Mouse (Mus musculus): ENCODE data around the gene Il10. TPM values are rescaled to one million over a fixed set of nuclear protein-coding genes. Genes with fewer than 3 reads are reported as not detected.

The Il10 gene
- polyA plus RNA-seq, 1 experiment from 2014 or later, result not detected

DNA sequence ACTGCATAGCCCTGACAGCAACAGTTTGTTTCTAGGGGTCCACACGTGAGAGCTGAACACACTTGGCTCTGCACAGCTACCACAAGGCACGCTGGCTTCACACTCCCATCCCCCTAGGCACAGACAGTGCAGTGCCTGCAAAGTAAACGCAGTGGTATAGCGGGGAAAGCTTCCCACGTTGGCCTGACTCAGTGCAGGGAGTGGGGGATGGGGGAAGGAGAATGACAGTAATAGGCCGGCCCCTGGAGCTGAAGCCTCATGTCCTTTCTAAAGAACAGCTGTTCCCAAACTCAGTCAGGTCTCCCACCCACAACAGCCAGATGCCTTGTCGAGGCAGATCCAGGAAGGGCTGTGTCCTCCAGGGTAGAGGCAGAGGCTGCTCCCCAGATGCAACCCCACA is 31.4 kb downstream of the Il10 start:
- H3K27me3 ChIP-seq (replicated peaks; ENCODE audit: control insufficient read depth, insufficient read depth, low read length), result no peaks in the 10 kb centered on the region
- H3K4me2 ChIP-seq (ENCODE audit: low read depth, low read length), result no peak overlapping the region
- WGBS, result 35% methylated on average over 7 of the region's 7 CpGs
- H3K4me1 ChIP-seq (ENCODE audit: control insufficient read depth, insufficient read depth, low read length), result peaks cover 9% of the 10 kb centered on the region
- H3K27ac ChIP-seq (ENCODE audit: low read length), result no peak overlapping the region
- H3K4me3 ChIP-seq (ENCODE audit: low read length), result no peak overlapping the region
- 0 out of 2 replicates have a peak, but pooled peaks have one; percentile 8 for ATAC-seq
- no peaks in the 10 kb centered on the region for H3K9me3 ChIP-seq (ENCODE audit: control insufficient read depth, low read length)
- peaks cover 12% of the 10 kb centered on the region; the same call in 1 of the 2 replicates for H3K36me3 ChIP-seq (ENCODE audit: control insufficient read depth, insufficient read depth, low read length)
- no peak overlapping the region for H3K9ac ChIP-seq (ENCODE audit: low read depth, low read length)

DNA sequence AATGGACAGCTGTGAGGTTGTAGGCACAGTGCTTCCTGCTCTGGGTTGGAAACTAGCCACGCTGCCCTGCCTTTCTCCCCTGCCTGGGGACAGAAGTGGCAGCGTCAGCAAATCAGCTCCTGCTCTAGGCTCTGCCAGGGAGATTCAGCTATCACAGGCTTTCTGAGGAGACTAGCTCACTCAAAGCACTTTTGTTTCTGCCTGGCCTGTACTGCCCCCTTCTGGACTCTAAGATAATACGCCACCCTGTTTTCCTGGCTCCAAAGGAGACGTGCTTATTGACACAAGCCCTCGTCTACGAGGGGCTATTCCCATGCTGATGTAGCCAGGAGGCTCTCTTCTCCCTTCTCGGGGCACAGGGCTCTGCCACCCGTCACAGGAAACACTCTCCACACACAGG is 33.6 kb downstream of the Il10 start:
- H3K4me2 ChIP-seq (ENCODE audit: low read depth, low read length), result no peak overlapping the region
- peaks cover 18% of the 10 kb centered on the region for H3K36me3 ChIP-seq (ENCODE audit: control insufficient read depth, insufficient read depth, low read length)
- H3K4me1 ChIP-seq (ENCODE audit: control insufficient read depth, insufficient read depth, low read length), result peaks cover 9% of the 10 kb centered on the region
- no peak overlapping the region for H3K4me3 ChIP-seq (ENCODE audit: low read length)
- ATAC-seq, result peak; percentile 46
- 5% methylated on average over 8 of the region's 8 CpGs for WGBS
- no peaks in the 10 kb centered on the region for H3K27me3 ChIP-seq (replicated peaks; ENCODE audit: control insufficient read depth, insufficient read depth, low read length)
- no peaks in the 10 kb centered on the region for H3K9me3 ChIP-seq (ENCODE audit: control insufficient read depth, low read length)
- H3K9ac ChIP-seq (ENCODE audit: low read depth, low read length), result 0 out of 2 replicates have a peak overlapping the region, but pooled peaks have one; percentile 45
- H3K27ac ChIP-seq (ENCODE audit: low read length), result peak overlapping the region; percentile 28; the same call in 1 of the 2 replicates

GRCm38 (mm10) chr1:131053656-131054055 is 34.0 kb downstream of the Il10 start:
- ATAC-seq, result no peak
- Histone ChIP-seq H3K4me3 (ENCODE audit: low read length) (no peak overlapping the region), H3K9me3 (ENCODE audit: control insufficient read depth, low read length) (no peaks in the 10 kb centered on the region), H3K36me3 (ENCODE audit: control insufficient read depth, insufficient read depth, low read length) (peaks cover 18% of the 10 kb centered on the region), H3K4me1 (ENCODE audit: control insufficient read depth, insufficient read depth, low read length) (peaks cover 7% of the 10 kb centered on the region; the same call in 1 of the 2 replicates), H3K27me3 (replicated peaks; ENCODE audit: control insufficient read depth, insufficient read depth, low read length) (no peaks in the 10 kb centered on the region), H3K27ac (ENCODE audit: low read length) (no peak overlapping the region), H3K4me2 (ENCODE audit: low read depth, low read length) (no peak overlapping the region), H3K9ac (ENCODE audit: low read depth, low read length) (no peak overlapping the region)
- WGBS, result 59% methylated on average over 4 of the region's 4 CpGs

DNA sequence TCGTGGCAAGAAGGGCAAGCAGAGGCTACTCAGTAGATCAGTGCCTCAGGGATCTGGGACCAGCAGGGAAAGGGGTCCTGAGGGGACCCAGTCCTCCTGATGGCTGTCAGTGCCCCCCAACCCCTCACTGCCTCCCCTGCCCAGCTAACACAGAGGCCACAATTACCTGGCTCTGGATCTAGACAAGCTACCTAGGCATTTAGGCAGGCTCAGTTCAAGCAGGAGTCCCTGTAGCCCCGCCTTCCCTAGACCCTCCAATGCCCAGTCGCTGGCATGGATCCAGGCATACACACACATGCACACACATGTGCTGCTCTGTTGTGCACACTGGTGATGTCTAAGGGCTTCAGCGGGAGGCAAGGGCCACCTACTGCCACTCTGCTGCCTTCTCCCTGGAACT is 34.6 kb downstream of the Il10 start:
- no peak overlapping the region for H3K9ac ChIP-seq (ENCODE audit: low read depth, low read length)
- ATAC-seq, result no peak
- no peaks in the 10 kb centered on the region for H3K27me3 ChIP-seq (replicated peaks; ENCODE audit: control insufficient read depth, insufficient read depth, low read length)
- no peak overlapping the region for H3K4me3 ChIP-seq (ENCODE audit: low read length)
- 80% methylated on average over 4 of the region's 4 CpGs for WGBS
- H3K4me1 ChIP-seq (ENCODE audit: control insufficient read depth, insufficient read depth, low read length), result peaks cover 7% of the 10 kb centered on the region; the same call in 1 of the 2 replicates
- H3K27ac ChIP-seq (ENCODE audit: low read length), result no peak overlapping the region
- no peak overlapping the region for H3K4me2 ChIP-seq (ENCODE audit: low read depth, low read length)
- H3K9me3 ChIP-seq (ENCODE audit: control insufficient read depth, low read length), result no peaks in the 10 kb centered on the region
- H3K36me3 ChIP-seq (ENCODE audit: control insufficient read depth, insufficient read depth, low read length), result peaks cover 18% of the 10 kb centered on the region

GRCm38 (mm10) chr1:131058431-131058830 is 38.8 kb downstream of the Il10 start:
- Histone ChIP-seq H3K27ac (ENCODE audit: low read length) (no peak overlapping the region), H3K36me3 (ENCODE audit: control insufficient read depth, insufficient read depth, low read length) (peaks cover 14% of the 10 kb centered on the region), H3K27me3 (replicated peaks; ENCODE audit: control insufficient read depth, insufficient read depth, low read length) (no peaks in the 10 kb centered on the region), H3K4me1 (ENCODE audit: control insufficient read depth, insufficient read depth, low read length) (peaks cover 28% of the 10 kb centered on the region), H3K9ac (ENCODE audit: low read depth, low read length) (no peak overlapping the region), H3K9me3 (ENCODE audit: control insufficient read depth, low read length) (no peaks in the 10 kb centered on the region), H3K4me3 (ENCODE audit: low read length) (no peak overlapping the region), H3K4me2 (ENCODE audit: low read depth, low read length) (no peak overlapping the region)
- ATAC-seq, result no peak
- 64% methylated on average over 7 of the region's 7 CpGs for WGBS

GRCm38 (mm10) chr1:131059411-131059810 is 39.8 kb downstream of the Il10 start:
- Histone ChIP-seq H3K9ac (ENCODE audit: low read depth, low read length) (no peak overlapping the region), H3K36me3 (ENCODE audit: control insufficient read depth, insufficient read depth, low read length) (peaks cover 12% of the 10 kb centered on the region), H3K4me2 (ENCODE audit: low read depth, low read length) (no peak overlapping the region), H3K9me3 (ENCODE audit: control insufficient read depth, low read length) (no peaks in the 10 kb centered on the region), H3K27ac (ENCODE audit: low read length) (no peak overlapping the region), H3K4me1 (ENCODE audit: control insufficient read depth, insufficient read depth, low read length) (peaks cover 33% of the 10 kb centered on the region), H3K27me3 (replicated peaks; ENCODE audit: control insufficient read depth, insufficient read depth, low read length) (no peaks in the 10 kb centered on the region), H3K4me3 (ENCODE audit: low read length) (no peak overlapping the region)
- 44% methylated on average over 1 of the region's 1 CpGs for WGBS
- no peak for ATAC-seq

- Histone ChIP-seq H3K27me3 (replicated peaks; ENCODE audit: control insufficient read depth, insufficient read depth, low read length) (no peaks in the 10 kb centered on the region), H3K9ac (ENCODE audit: low read depth, low read length) (no peak overlapping the region), H3K36me3 (ENCODE audit: control insufficient read depth, insufficient read depth, low read length) (peaks cover 7% of the 10 kb centered on the region), H3K4me2 (ENCODE audit: low read depth, low read length) (no peak overlapping the region), H3K4me3 (ENCODE audit: low read length) (no peak overlapping the region), H3K4me1 (ENCODE audit: control insufficient read depth, insufficient read depth, low read length) (peaks cover 36% of the 10 kb centered on the region), H3K9me3 (ENCODE audit: control insufficient read depth, low read length) (no peaks in the 10 kb centered on the region), H3K27ac (ENCODE audit: low read length) (no peak overlapping the region)
- ATAC-seq, result no peak
- WGBS, result 85% methylated on average over 5 of the region's 5 CpGs
These were observed 40.2 kb downstream of the Il10 start for GRCm38 (mm10) chr1:131059841-131060240.

DNA sequence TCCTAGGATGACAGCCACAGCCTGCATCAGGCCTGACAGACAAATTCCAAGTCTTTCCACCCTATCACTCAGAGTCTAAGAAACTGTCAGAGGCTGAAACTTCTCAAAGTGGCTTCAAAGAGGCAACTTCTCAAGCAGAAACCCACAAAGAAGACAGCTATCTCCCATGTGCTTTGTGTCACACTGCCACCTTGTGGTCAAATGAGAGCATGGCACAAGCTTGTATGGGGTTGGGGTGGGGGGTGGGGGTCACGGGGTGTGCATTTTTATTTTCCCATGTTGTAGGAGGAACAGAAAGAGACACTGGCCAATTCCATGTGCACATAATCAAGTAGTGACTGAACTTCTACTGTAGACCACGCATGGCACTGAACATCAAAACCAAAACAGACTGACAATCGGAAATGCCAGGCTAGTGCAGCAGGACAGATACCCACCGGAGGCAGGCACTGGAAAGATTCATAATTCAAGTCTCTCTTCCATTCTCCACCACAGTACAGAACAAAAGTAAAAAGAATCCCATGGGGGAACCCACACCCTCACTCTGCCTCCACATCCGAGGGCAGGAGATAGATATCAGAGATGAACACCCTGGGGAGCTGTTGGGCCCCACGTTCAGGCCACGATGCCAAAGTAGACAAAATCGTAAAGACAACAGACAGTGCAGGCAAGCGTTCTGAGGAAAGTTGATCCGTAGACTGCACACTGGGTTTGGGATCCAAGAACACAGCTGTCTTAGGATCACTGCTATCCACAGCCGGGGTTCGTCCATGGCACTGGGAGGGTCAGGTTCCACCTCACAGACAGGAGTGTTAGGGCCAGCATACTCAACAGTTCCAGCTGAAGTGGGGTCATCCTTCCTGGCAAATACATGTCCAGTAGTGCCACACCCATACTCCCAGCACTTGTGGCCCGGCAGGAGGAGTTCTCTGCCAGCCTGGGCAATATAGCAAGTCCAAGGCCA is 40.9 kb downstream of the Il10 start:
- Histone ChIP-seq H3K9ac (ENCODE audit: low read depth, low read length) (no peak overlapping the region), H3K27me3 (replicated peaks; ENCODE audit: control insufficient read depth, insufficient read depth, low read length) (no peaks in the 10 kb centered on the region), H3K9me3 (ENCODE audit: control insufficient read depth, low read length) (no peaks in the 10 kb centered on the region), H3K36me3 (ENCODE audit: control insufficient read depth, insufficient read depth, low read length) (peaks cover 6% of the 10 kb centered on the region), H3K27ac (ENCODE audit: low read length) (no peak overlapping the region; the same call in 1 of the 2 replicates), H3K4me1 (ENCODE audit: control insufficient read depth, insufficient read depth, low read length) (peaks cover 36% of the 10 kb centered on the region), H3K4me3 (ENCODE audit: low read length) (no peak overlapping the region), H3K4me2 (ENCODE audit: low read depth, low read length) (no peak overlapping the region)
- WGBS, result 51% methylated on average over 13 of the region's 13 CpGs
- peak; percentile 34 for ATAC-seq

DNA sequence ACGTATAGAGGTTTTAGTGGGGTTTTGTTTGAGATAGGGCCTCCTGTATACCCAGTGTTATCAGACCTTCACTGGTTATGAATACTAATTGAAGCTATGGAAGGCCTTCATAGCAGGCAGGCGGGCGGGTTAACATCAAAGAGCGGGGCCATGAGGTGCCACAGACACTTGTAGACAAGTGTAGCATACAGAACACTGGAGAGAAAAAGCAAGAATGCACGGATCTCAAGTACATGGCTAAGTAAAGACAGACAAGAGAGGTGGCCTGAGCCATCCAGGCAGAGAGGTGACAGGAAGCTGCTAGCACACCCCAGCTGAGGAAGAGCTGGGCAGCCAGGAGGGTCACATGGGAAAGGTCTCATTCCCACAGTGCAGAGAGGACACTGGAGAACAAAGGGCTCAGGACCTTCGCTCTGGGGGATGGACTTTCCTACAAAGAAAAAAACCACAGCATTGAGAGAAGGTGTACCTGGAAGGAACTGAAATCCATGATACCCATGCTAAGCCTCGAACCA is 42.2 kb downstream of the Il10 start:
- H3K4me3 ChIP-seq (ENCODE audit: low read length), result no peak overlapping the region

More for the DNA sequence above, 42.2 kb downstream of the Il10 start:
- Histone ChIP-seq H3K4me1 (ENCODE audit: control insufficient read depth, insufficient read depth, low read length) (peaks cover 36% of the 10 kb centered on the region), H3K4me2 (ENCODE audit: low read depth, low read length) (no peak overlapping the region), H3K27ac (ENCODE audit: low read length) (no peak overlapping the region), H3K27me3 (replicated peaks; ENCODE audit: control insufficient read depth, insufficient read depth, low read length) (no peaks in the 10 kb centered on the region), H3K9me3 (ENCODE audit: control insufficient read depth, low read length) (no peaks in the 10 kb centered on the region), H3K9ac (ENCODE audit: low read depth, low read length) (no peak overlapping the region; the same call in 1 of the 2 replicates), H3K36me3 (ENCODE audit: control insufficient read depth, insufficient read depth, low read length) (peaks cover 6% of the 10 kb centered on the region)
- WGBS, result 71% methylated on average over 7 of the region's 7 CpGs
- no peak for ATAC-seq

Measured in intestine, embryonic 16.5 days (tissue).